Mouse (Mus musculus) bone marrow macrophage, adult 2 months (primary cell): ENCODE data around the gene Gtf2ird2.

Experiments
- CTCF ChIP-seq: IDR thresholded peaks from 2 replicates; pipeline ENCODE4 v1.5.1; 2012; ENCODE audit warnings: low read depth, mild to moderate bottlenecking, low read length, moderate library complexity
- POLR2A ChIP-seq: IDR thresholded peaks from 2 replicates; pipeline ENCODE4 v1.6.1; 2012; ENCODE audit warnings: mild to moderate bottlenecking, low read depth, low read length, borderline replicate concordance

GRCm38 (mm10) chr5:134193664-134194063, 9.8 kb downstream of the Gtf2ird2 start:
- no peak for TF ChIP-seq CTCF
- no peak for TF ChIP-seq POLR2A
